Mouse (Mus musculus): ENCODE results near the gene Smyd3. TPM values are rescaled to one million over a fixed set of nuclear protein-coding genes. Genes with fewer than 3 reads are reported as not detected.

Smyd3 gene
- polyA plus RNA-seq, 1 experiment from 2014 or later = 28.3 TPM

DNA sequence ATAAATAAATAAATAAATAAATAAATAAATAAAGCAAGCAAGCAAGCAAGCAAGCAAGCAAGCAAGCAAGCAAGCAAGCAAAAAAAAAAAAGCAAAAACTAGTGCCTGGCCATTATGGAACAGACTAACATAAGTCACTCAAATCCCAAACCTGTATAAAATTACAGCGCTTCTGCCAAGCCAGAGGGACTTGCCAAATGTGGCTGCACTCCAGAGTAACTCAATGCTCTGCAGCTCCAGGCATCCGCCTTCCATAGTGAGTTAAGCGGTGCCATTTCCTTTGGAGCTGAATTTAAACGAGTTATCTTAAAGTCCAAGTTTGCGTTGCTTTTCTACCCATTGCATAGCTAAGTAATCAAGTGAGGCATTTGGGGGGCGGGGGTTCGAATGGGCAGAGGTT, 410.6 kb downstream of the Smyd3 start:
- Histone ChIP-seq H3K4me1 (ENCODE audit: control insufficient read depth, insufficient read depth, low read depth, low read length) (peaks cover 12% of the 10 kb centered on the region), H3K9ac (ENCODE audit: low read depth, low read length) (no peak overlapping the region)

DNA sequence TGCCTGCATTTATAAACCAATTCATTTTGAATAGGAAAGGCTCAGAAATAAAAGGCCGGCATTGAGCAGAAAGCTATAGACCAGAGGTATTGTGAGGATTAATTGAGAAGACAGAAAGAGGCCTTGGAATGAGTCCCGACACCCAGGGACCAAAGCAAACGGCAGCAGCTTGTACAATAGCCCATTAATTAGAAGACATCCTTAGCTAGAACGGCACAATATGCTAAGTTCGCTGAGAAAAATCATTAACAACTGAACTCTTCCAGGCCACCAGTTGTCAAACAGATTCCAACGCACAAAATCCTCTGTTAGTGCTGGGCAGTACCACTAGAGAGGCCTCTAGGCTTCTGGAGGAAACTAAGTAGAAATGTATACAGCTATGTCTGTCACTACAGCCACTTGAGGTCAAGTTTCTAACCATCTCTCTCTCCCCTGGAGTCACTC, 411.1 kb downstream of the Smyd3 start:
- no peak overlapping the region for H3K9ac ChIP-seq (ENCODE audit: low read depth, low read length)
- H3K27ac ChIP-seq (ENCODE audit: low read depth, low read length) = no peak overlapping the region
- ATAC-seq = peak; percentile 70
- no peak overlapping the region for H3K4me3 ChIP-seq (ENCODE audit: low read length)
- H3K4me1 ChIP-seq (ENCODE audit: control insufficient read depth, insufficient read depth, low read depth, low read length) = peaks cover 12% of the 10 kb centered on the region
- H3K27me3 ChIP-seq (replicated peaks; ENCODE audit: control insufficient read depth, insufficient read depth, low read length) = no peaks in the 10 kb centered on the region
- no peaks in the 10 kb centered on the region for H3K9me3 ChIP-seq (ENCODE audit: control insufficient read depth, low read length)
- WGBS = 16% methylated on average over 6 of the region's 6 CpGs
- H3K36me3 ChIP-seq (ENCODE audit: control insufficient read depth, insufficient read depth, low read length) = no peaks in the 10 kb centered on the region
- H3K4me2 ChIP-seq (ENCODE audit: low read length) = peak overlapping the region; percentile 20; the same call in 1 of the 2 replicates

More for the DNA sequence above, 410.6 kb downstream of the Smyd3 start:
- Histone ChIP-seq H3K9me3 (ENCODE audit: control insufficient read depth, low read length) (no peaks in the 10 kb centered on the region), H3K27ac (ENCODE audit: low read depth, low read length) (no peak overlapping the region), H3K4me3 (ENCODE audit: low read length) (no peak overlapping the region), H3K27me3 (replicated peaks; ENCODE audit: control insufficient read depth, insufficient read depth, low read length) (no peaks in the 10 kb centered on the region), H3K36me3 (ENCODE audit: control insufficient read depth, insufficient read depth, low read length) (no peaks in the 10 kb centered on the region), H3K4me2 (ENCODE audit: low read length) (no peak overlapping the region)
- 43% methylated on average over 7 of the region's 7 CpGs for WGBS
- no peak; the same call in 1 of the 2 replicates for ATAC-seq

DNA sequence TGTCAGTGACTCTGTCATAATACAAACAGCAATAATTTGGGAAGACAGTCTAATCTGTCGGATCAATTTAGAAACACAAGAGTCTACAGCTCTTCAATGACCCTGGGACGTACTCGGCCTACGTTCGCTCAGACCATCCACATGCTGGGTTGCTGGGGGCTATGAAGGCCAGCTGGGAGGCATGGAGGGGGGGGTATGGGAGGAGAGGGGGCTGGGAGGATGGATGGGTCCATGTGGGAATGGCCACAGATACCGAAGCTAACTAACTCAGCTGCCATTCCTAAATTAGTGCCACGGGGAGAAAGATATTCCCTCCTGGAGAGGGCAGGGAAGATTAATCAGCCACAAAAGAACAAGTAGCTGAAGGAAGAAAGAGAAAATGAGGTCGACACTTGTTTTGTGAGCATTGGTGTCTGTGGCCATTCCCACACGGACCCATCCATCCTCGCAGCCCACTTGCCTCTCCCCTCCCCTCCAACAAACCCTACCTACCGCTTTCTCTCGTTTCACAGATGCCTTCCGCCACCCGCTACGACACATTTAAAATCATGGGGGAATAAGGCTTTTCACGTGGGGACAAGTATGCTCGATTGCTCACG, 411.6 kb downstream of the Smyd3 start:
- peak overlapping the region; percentile 20; the same call in 1 of the 2 replicates for H3K4me2 ChIP-seq (ENCODE audit: low read length)
- H3K4me1 ChIP-seq (ENCODE audit: control insufficient read depth, insufficient read depth, low read depth, low read length) = peaks cover 12% of the 10 kb centered on the region
- H3K27me3 ChIP-seq (replicated peaks; ENCODE audit: control insufficient read depth, insufficient read depth, low read length) = no peaks in the 10 kb centered on the region
- no peaks in the 10 kb centered on the region for H3K9me3 ChIP-seq (ENCODE audit: control insufficient read depth, low read length)
- peak; percentile 65 for ATAC-seq
- no peaks in the 10 kb centered on the region for H3K36me3 ChIP-seq (ENCODE audit: control insufficient read depth, insufficient read depth, low read length)
- 30% methylated on average over 18 of the region's 18 CpGs for WGBS
- no peak overlapping the region for H3K27ac ChIP-seq (ENCODE audit: low read depth, low read length)
- H3K4me3 ChIP-seq (ENCODE audit: low read length) = no peak overlapping the region
- H3K9ac ChIP-seq (ENCODE audit: low read depth, low read length) = no peak overlapping the region

DNA sequence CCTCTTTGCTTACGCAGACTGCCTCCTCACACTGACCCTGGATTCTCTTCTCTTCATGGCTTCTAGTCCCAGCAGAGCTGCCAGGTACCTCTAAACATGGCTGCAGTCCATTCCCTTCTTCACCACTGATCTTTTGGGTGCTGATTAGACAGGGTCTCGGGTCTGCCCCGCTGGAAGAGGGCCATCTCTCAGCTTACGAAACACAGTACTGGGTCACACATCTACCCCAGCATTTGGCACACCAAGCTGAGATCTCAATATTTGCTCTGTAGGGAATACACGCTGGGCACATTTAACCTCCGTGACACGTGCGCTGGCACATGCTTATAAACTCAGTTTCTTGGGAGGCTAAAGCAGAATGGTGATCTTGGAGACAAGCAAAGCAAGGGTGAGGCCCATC, 413.4 kb downstream of the Smyd3 start:
- no peak overlapping the region for H3K4me2 ChIP-seq (ENCODE audit: low read length)
- no peak overlapping the region for H3K9ac ChIP-seq (ENCODE audit: low read depth, low read length)
- peaks cover 12% of the 10 kb centered on the region for H3K4me1 ChIP-seq (ENCODE audit: control insufficient read depth, insufficient read depth, low read depth, low read length)
- no peak for ATAC-seq
- H3K27me3 ChIP-seq (replicated peaks; ENCODE audit: control insufficient read depth, insufficient read depth, low read length) = no peaks in the 10 kb centered on the region
- no peak overlapping the region for H3K27ac ChIP-seq (ENCODE audit: low read depth, low read length)
- H3K36me3 ChIP-seq (ENCODE audit: control insufficient read depth, insufficient read depth, low read length) = no peaks in the 10 kb centered on the region
- WGBS = 95% methylated on average over 8 of the region's 8 CpGs
- no peak overlapping the region for H3K4me3 ChIP-seq (ENCODE audit: low read length)
- no peaks in the 10 kb centered on the region for H3K9me3 ChIP-seq (ENCODE audit: control insufficient read depth, low read length)

DNA sequence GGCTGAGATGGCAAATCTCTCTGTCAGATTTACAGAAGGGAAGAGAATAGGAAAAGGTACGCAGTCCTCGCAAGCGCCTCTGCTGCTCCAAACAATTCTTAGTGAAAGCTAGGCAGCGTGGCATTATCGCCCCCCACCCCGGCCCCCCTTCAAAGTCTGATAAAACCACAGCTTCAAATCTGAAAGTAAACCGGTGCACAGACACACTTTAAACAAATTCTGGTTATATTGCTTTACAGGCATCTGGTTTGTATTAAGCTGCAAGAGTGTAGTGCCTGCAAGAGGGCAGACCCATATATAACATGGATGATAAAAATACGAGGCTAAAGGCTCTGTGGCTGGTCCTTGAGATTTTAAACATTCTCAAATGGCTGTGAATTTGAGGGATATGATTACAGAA, 420.8 kb downstream of the Smyd3 start:
- Histone ChIP-seq H3K9ac (ENCODE audit: low read depth, low read length) (no peak overlapping the region), H3K4me1 (ENCODE audit: control insufficient read depth, insufficient read depth, low read depth, low read length) (no peaks in the 10 kb centered on the region), H3K36me3 (ENCODE audit: control insufficient read depth, insufficient read depth, low read length) (no peaks in the 10 kb centered on the region), H3K4me3 (ENCODE audit: low read length) (no peak overlapping the region), H3K4me2 (ENCODE audit: low read length) (no peak overlapping the region), H3K9me3 (ENCODE audit: control insufficient read depth, low read length) (no peaks in the 10 kb centered on the region), H3K27ac (ENCODE audit: low read depth, low read length) (no peak overlapping the region), H3K27me3 (replicated peaks; ENCODE audit: control insufficient read depth, insufficient read depth, low read length) (no peaks in the 10 kb centered on the region)
- 82% methylated on average over 8 of the region's 8 CpGs for WGBS
- no peak for ATAC-seq

DNA sequence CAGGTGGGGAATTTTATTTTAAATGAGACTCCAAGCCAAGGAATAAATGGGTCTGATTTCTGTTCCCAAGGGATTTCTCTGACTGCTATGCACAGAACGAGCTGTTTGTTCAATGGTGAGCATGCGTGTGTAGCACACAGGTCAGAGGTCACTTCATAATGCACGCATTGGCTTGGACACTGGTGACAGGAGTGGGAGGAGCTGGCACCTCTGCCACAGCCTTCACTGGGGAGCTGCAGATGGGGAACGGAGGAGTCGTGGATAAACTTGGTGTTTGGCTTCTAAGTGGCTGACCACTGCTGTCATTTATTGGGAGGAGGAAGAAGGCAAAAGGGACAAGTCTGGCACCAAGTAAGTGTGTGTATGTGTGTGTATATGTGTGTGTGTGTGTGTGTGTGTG, 421.5 kb downstream of the Smyd3 start:
- WGBS = 52% methylated on average over 5 of the region's 5 CpGs
- Histone ChIP-seq H3K36me3 (ENCODE audit: control insufficient read depth, insufficient read depth, low read length) (no peaks in the 10 kb centered on the region), H3K9ac (ENCODE audit: low read depth, low read length) (no peak overlapping the region), H3K4me2 (ENCODE audit: low read length) (no peak overlapping the region), H3K27me3 (replicated peaks; ENCODE audit: control insufficient read depth, insufficient read depth, low read length) (no peaks in the 10 kb centered on the region), H3K27ac (ENCODE audit: low read depth, low read length) (no peak overlapping the region), H3K9me3 (ENCODE audit: control insufficient read depth, low read length) (no peaks in the 10 kb centered on the region), H3K4me3 (ENCODE audit: low read length) (no peak overlapping the region), H3K4me1 (ENCODE audit: control insufficient read depth, insufficient read depth, low read depth, low read length) (no peaks in the 10 kb centered on the region)
- ATAC-seq = no peak

DNA sequence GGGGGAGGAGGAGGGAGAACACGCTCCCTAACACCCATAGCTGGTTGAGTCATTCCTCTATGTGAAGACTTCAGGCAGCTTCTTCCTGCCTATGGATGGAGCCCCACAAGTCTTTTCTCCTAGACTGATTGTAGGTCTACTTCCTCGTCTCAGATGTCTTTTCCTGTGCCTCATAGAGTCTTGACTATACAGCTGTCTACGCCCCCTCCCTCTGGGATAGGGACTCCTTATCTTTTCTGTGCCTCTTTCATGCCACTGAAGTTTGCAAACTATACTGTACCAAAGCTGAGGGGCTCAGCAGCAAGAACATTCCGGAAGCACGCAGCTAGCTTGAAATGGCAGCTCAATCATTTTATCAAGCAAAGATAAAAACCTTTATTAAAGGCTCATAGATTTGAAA, 428.7 kb downstream of the Smyd3 start:
- no peak overlapping the region for H3K4me3 ChIP-seq (ENCODE audit: low read length)
- no peaks in the 10 kb centered on the region for H3K27me3 ChIP-seq (replicated peaks; ENCODE audit: control insufficient read depth, insufficient read depth, low read length)
- H3K4me2 ChIP-seq (ENCODE audit: low read length) = no peak overlapping the region
- ATAC-seq = no peak
- H3K9ac ChIP-seq (ENCODE audit: low read depth, low read length) = no peak overlapping the region
- H3K36me3 ChIP-seq (ENCODE audit: control insufficient read depth, insufficient read depth, low read length) = no peaks in the 10 kb centered on the region
- H3K4me1 ChIP-seq (ENCODE audit: control insufficient read depth, insufficient read depth, low read depth, low read length) = no peaks in the 10 kb centered on the region
- no peaks in the 10 kb centered on the region for H3K9me3 ChIP-seq (ENCODE audit: control insufficient read depth, low read length)
- 82% methylated on average over 5 of the region's 5 CpGs for WGBS
- H3K27ac ChIP-seq (ENCODE audit: low read depth, low read length) = no peak overlapping the region

DNA sequence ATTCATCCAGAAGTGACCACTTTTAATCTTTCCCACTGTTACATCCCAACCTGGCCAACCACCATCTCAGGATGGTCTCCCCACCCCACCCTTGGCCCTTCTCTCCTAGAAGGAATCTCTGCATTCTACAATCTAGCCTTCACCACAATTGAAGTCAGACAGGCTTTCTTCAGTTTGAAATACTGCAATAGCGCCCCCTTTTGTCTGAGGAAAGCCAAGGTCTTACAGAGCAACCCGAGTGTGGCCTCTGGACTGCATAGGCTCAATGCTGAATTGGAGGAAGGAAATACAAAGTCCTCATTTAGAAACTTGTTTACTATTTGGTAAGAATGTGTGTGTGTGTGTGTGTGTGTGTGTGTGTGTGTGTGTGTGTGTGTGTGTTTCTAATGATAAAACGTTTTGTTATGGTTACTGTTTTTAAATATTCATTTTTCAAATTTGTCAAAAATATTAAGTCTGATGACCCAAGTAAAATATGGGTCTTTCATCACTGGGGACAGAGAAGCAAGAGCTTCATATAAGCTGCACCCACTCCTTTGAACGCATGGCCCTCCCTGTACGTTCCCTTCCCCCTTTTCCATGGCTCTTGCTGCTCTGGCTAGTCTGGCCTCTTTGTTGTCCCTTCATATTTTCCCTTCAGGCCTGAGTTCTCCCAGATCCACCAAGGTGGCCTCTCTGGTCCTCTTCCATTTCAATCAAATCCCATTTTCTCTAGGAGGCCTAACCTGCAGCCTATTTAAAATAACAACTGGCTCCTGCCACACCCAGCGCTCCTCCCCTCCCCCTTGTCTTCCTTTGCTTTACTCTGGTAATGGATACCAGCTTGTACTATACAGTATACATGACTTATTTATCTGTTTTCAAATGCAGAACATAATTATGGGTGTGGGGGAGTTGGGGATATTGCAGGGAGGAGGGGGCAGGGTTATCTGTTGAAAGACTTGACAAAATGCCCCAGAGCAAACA, 430.5 kb downstream of the Smyd3 start:
- H3K9ac ChIP-seq (ENCODE audit: low read depth, low read length) = no peak overlapping the region
- no peaks in the 10 kb centered on the region for H3K4me1 ChIP-seq (ENCODE audit: control insufficient read depth, insufficient read depth, low read depth, low read length)
- no peak for ATAC-seq
- no peak overlapping the region for H3K4me3 ChIP-seq (ENCODE audit: low read length)
- no peaks in the 10 kb centered on the region for H3K27me3 ChIP-seq (replicated peaks; ENCODE audit: control insufficient read depth, insufficient read depth, low read length)
- no peaks in the 10 kb centered on the region for H3K9me3 ChIP-seq (ENCODE audit: control insufficient read depth, low read length)
- H3K36me3 ChIP-seq (ENCODE audit: control insufficient read depth, insufficient read depth, low read length) = no peaks in the 10 kb centered on the region
- H3K27ac ChIP-seq (ENCODE audit: low read depth, low read length) = no peak overlapping the region
- WGBS = 58% methylated on average over 6 of the region's 6 CpGs
- H3K4me2 ChIP-seq (ENCODE audit: low read length) = no peak overlapping the region

DNA sequence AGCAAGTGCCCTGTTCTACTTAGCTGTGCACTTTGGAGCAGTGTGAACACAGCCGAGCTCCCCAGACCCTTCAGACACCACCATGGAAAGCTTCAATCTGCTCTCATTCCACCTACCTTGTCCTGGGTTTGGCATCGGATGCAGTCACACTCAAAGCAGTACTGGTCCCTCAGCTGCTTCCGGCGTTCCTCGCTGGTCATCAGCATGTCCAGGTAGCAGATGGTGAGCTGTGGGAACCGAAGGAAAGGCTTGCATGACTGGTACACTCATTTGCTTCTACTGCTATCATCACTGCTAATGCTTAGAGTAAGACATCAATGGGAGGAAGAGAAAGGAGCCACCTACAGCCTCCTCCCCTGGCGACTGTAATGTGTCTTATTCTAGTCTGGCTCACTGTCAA, 431.6 kb downstream of the Smyd3 start:
- Histone ChIP-seq H3K9ac (ENCODE audit: low read depth, low read length) (no peak overlapping the region), H3K4me3 (ENCODE audit: low read length) (no peak overlapping the region), H3K9me3 (ENCODE audit: control insufficient read depth, low read length) (no peaks in the 10 kb centered on the region), H3K4me2 (ENCODE audit: low read length) (no peak overlapping the region), H3K27ac (ENCODE audit: low read depth, low read length) (no peak overlapping the region), H3K27me3 (replicated peaks; ENCODE audit: control insufficient read depth, insufficient read depth, low read length) (no peaks in the 10 kb centered on the region), H3K4me1 (ENCODE audit: control insufficient read depth, insufficient read depth, low read depth, low read length) (no peaks in the 10 kb centered on the region), H3K36me3 (ENCODE audit: control insufficient read depth, insufficient read depth, low read length) (no peaks in the 10 kb centered on the region)
- WGBS = 90% methylated on average over 7 of the region's 7 CpGs
- 0 out of 2 replicates have a peak, but pooled peaks have one; percentile 11 for ATAC-seq
